7 mouse cellular contexts compared by ENCODE assay signal in genomic region chr16:30397127-30398057, GRCm38 (mm10). TPM values are rescaled to one million over a fixed set of nuclear protein-coding genes. Genes with fewer than 3 reads are reported as not detected.
DNase-seq lines count a peak whose midpoint lies in the region; ATAC-seq lines count a peak whose summit lies in the region.

No protein-coding gene starts in this region.

- no peak overlapping the region for H3K4me3 ChIP-seq in embryonic facial prominence, embryonic 12.5 days

- H3K36me3 ChIP-seq in embryonic facial prominence, embryonic 12.5 days: no peaks in the 10 kb centered on the region

- H3K27me3 ChIP-seq in embryonic facial prominence, embryonic 12.5 days: no peaks in the 10 kb centered on the region

- H3K9me3 ChIP-seq in embryonic facial prominence, embryonic 12.5 days: no peaks in the 10 kb centered on the region

- 37% methylated on average over 15 of the region's 15 CpGs for WGBS in embryonic facial prominence, embryonic 12.5 days

- ATAC-seq in embryonic facial prominence, embryonic 12.5 days (ENCODE audit: insufficient number of reproducible peaks, insufficient read depth, low FRiP score, low TSS enrichment): no peak; the same call in 1 of the 2 replicates

- H3K9ac ChIP-seq in embryonic facial prominence, embryonic 12.5 days: no peak overlapping the region

- no peak overlapping the region for H3K4me2 ChIP-seq in embryonic facial prominence, embryonic 12.5 days (replicated peaks)

- H3K27ac ChIP-seq in embryonic facial prominence, embryonic 12.5 days: 0 out of 2 replicates have a peak overlapping the region, but pooled peaks have one; percentile 9

- H3K4me1 ChIP-seq in embryonic facial prominence, embryonic 12.5 days: peaks cover 12% of the 10 kb centered on the region; the same call in 1 of the 2 replicates

- DNase-seq in adrenal gland, adult 2 months: peak; percentile 55
- peak; percentile 77 for DNase-seq in kidney, adult 11 months
- peak; percentile 23 for DNase-seq in lung, postnatal 10 days
- peak; percentile 36 to 68 for DNase-seq in urinary bladder, postnatal 36 days (ENCODE audit: low spot score in 2 of 2)
- DNase-seq in left cerebral cortex, adult 18-20 months (ENCODE audit: low spot score in 2 of 2): no peak
- DNase-seq in spleen, postnatal 4 days (ENCODE audit: low spot score in 2 of 2): no peak

RNA-seq across cellular contexts. Expression of gene Atp13a3, which starts 8.4 kb away (rescaled TPM):
- total RNA-seq in adrenal gland, adult 2 months (2021): 10 to 100 TPM; 71.3 to 98.1 TPM
- polyA plus RNA-seq in adrenal gland, adult 2 months (2012; rRNA removed): 65.3 and 69.3 TPM in 2 replicates
- polyA plus RNA-seq in embryonic facial prominence, embryonic 12.5 days (2016; fragmentation: Nextera tagmentation; extraction: Ambion mirVana): 13.1 and 15.2 TPM in 2 replicates
- total RNA-seq in left cerebral cortex, adult 18-20 months (2021): 10 to 100 TPM; 71.3 to 76.2 TPM

Comparison
In these comparisons a context has a peak if more than half of its experiments do, and no peak if none do; other contexts are left out.
1. DNase-seq: peak in adrenal gland, adult 2 months (single experiment), kidney, adult 11 months (single experiment), lung, postnatal 10 days (single experiment) and urinary bladder, postnatal 36 days (2 of 2); none in left cerebral cortex, adult 18-20 months (0 of 2) and spleen, postnatal 4 days (0 of 2).